Mouse (Mus musculus): ENCODE results near the gene Hmcn2. TPM values are rescaled to one million over a fixed set of nuclear protein-coding genes. Genes with fewer than 3 reads are reported as not detected.

Hmcn2 gene
- total and polyA plus RNA-seq, 3 experiments: 1.0 to 5.7 (median 2.1) TPM

DNA sequence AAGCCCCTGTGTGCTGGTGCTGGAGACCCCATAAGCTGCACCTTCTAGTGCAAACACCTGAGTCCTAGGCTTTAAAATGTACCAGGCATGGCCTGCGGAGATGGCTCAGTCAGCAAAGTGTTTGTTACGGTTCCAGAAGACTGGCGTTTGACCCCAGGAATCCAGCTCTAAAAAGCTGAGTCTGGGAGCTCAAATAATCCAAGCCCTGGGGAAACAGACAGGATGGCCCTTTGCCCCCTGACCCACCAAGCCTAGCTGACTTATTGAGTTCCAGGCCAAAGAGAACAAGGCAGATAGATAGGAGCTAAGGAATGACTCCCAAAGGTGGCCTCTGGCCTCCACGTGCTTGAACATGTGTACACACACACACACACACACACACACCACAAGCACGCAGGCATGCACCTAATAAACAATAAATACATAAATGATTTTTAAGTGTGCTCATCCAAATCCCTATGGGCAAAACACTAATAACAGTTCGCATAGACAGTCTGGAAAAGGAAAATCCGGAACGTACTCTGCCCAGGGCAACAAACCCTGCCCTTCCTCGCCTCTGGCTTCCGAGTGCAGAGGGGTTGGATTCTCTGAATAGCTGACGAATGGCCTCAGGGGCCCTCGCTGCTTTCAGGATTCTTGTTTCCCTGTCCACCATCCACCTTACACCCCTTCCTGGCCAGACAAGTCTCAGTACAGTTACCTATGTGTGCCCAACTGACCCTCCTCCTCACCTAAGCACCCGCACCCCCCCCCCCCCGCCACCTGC lies 123.4 kb downstream of the Hmcn2 start:
- Histone ChIP-seq H3K36me3 (replicated peaks in 1 of 2; ENCODE audit: control insufficient read depth in 1 of 2, insufficient read depth in 1 of 2, low read length in 1 of 2) (no peaks in the 10 kb centered on the region), H3K27ac (ENCODE audit: insufficient read depth, low read depth) (no peak overlapping the region), H3K79me2 (replicated peaks; ENCODE audit: control insufficient read depth, extremely low read depth, insufficient read depth, poor library complexity, severe bottlenecking) (no peaks in the 10 kb centered on the region), H3K4me3 (replicated peaks in 1 of 3; ENCODE audit: low read depth in 2 of 3, low read length in 2 of 3, poor library complexity in 1 of 3) (no peak overlapping the region), H3K4me1 (ENCODE audit: control insufficient read depth in 1 of 2, insufficient read depth in 2 of 2) (peaks cover 5 to 35% of the 10 kb centered on the region in 2 experiments; a peak in 3 of 4 replicates), H3K27me3 (replicated peaks) (peaks cover 3% of the 10 kb centered on the region), H3K4me2 (ENCODE audit: insufficient read depth, low read depth, poor library complexity, severe bottlenecking) (no peak overlapping the region), H3K9me3 (replicated peaks; ENCODE audit: low read length) (no peaks in the 10 kb centered on the region), H3K9ac (ENCODE audit: insufficient read depth, low read depth) (no peak overlapping the region)
- dilution Hi-C loops (cut with MboI; ENCODE audit: extremely low pct_ligation_motif_present, extremely low pct_unique_long_range_greater_than_20kb, low sequenced_read_pairs): no loop called here
- no peak for DNase-seq (ENCODE audit: extremely low read depth)
- in situ Hi-C loops (cut with MboI; ENCODE audit: low pct_ligation_motif_present, low pct_unique_long_range_greater_than_20kb, low sequenced_read_pairs): no loop called here
- TF ChIP-seq RAD21 (IDR thresholded peaks at IDR 0.05; ENCODE audit: low read depth, low read length) (no peak), SIN3A (IDR thresholded peaks at IDR 0.05; ENCODE audit: low read length) (no peak), KAT2A (IDR thresholded peaks at IDR 0.05; ENCODE audit: insufficient replicate concordance, low read length) (no peak), ELF1 (IDR thresholded peaks at IDR 0.05; ENCODE audit: low read depth, low read length) (no peak), RCOR1 (conservative IDR thresholded peaks at IDR 0.05; ENCODE audit: low read depth, low read length) (no peak), GABPA (IDR thresholded peaks at IDR 0.05; ENCODE audit: insufficient replicate concordance, low read depth, low read length) (no peak), JUND (conservative IDR thresholded peaks at IDR 0.05; ENCODE audit: low read depth, low read length) (no peak), IRF4 (IDR thresholded peaks at IDR 0.05; ENCODE audit: low read depth, low read length) (no peak), EP300 (IDR thresholded peaks at IDR 0.05; ENCODE audit: low read length) (no peak), ZNF384 (IDR thresholded peaks at IDR 0.05; ENCODE audit: low read depth, low read length) (no peak), POLR2A (IDR thresholded peaks at IDR 0.05; ENCODE audit: low read depth, low read length) (no peak), CHD1 (IDR thresholded peaks at IDR 0.05; ENCODE audit: low read depth, low read length) (no peak), CHD2 (IDR thresholded peaks at IDR 0.05; ENCODE audit: low read length) (no peak), NRF1 (IDR thresholded peaks at IDR 0.05; ENCODE audit: low read depth, low read length) (no peak), USF2 (conservative IDR thresholded peaks at IDR 0.05; ENCODE audit: low read depth, low read length) (no peak), PAX5 (IDR thresholded peaks at IDR 0.05; ENCODE audit: low read length) (no peak), MEF2A (IDR thresholded peaks at IDR 0.05; ENCODE audit: borderline replicate concordance, low read depth, low read length) (no peak), JUN (IDR thresholded peaks at IDR 0.05; ENCODE audit: insufficient read depth, low read depth, low read length) (no peak), UBTF (IDR thresholded peaks at IDR 0.05; ENCODE audit: low read depth, low read length) (no peak)

DNA sequence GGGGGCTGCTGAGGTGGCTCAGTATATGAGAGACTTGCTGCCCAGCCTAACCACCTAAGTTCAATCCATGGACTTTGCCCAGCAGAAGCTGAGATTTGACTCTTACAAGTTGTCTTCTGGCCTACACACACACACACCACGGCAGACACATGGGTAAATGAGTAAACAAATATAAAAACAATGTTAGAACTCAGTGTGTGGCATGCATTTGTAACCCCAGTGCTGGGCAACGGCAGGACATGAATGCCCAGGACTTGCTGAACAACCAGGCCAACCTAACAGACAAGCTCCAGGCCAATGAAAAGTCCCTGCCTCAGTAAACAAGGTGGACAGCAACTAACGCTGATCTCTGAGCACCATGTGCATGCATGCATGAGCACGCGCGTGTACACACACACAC lies 125.4 kb downstream of the Hmcn2 start:
- H3K27ac ChIP-seq (ENCODE audit: insufficient read depth, low read depth): no peak overlapping the region
- no peaks in the 10 kb centered on the region for H3K36me3 ChIP-seq (replicated peaks in 1 of 2; ENCODE audit: control insufficient read depth in 1 of 2, insufficient read depth in 1 of 2, low read length in 1 of 2)
- no peak for DNase-seq (ENCODE audit: extremely low read depth)
- dilution Hi-C loops (cut with MboI; ENCODE audit: extremely low pct_ligation_motif_present, extremely low pct_unique_long_range_greater_than_20kb, low sequenced_read_pairs): no loop called here
- H3K79me2 ChIP-seq (replicated peaks; ENCODE audit: control insufficient read depth, extremely low read depth, insufficient read depth, poor library complexity, severe bottlenecking): no peaks in the 10 kb centered on the region
- H3K27me3 ChIP-seq (replicated peaks): no peaks in the 10 kb centered on the region
- no peaks in the 10 kb centered on the region for H3K9me3 ChIP-seq (replicated peaks; ENCODE audit: low read length)
- H3K9ac ChIP-seq (ENCODE audit: insufficient read depth, low read depth): no peak overlapping the region
- peaks cover 5 to 47% of the 10 kb centered on the region in 2 experiments; a peak in 3 of 4 replicates for H3K4me1 ChIP-seq (ENCODE audit: control insufficient read depth in 1 of 2, insufficient read depth in 2 of 2)
- in situ Hi-C loops (cut with MboI; ENCODE audit: low pct_ligation_motif_present, low pct_unique_long_range_greater_than_20kb, low sequenced_read_pairs): no loop called here
- H3K4me2 ChIP-seq (ENCODE audit: insufficient read depth, low read depth, poor library complexity, severe bottlenecking): no peak overlapping the region
- TF ChIP-seq NELFE (IDR thresholded peaks at IDR 0.05; ENCODE audit: low read depth, low read length): no peak
- no peak for TF ChIP-seq KAT2A (IDR thresholded peaks at IDR 0.05; ENCODE audit: insufficient replicate concordance, low read length)
- no peak for TF ChIP-seq EP300 (IDR thresholded peaks at IDR 0.05; ENCODE audit: low read length)
- no peak for TF ChIP-seq JUN (IDR thresholded peaks at IDR 0.05; ENCODE audit: insufficient read depth, low read depth, low read length)
- TF ChIP-seq POLR2AphosphoS2 (IDR thresholded peaks at IDR 0.05; ENCODE audit: low read depth, low read length): no peak
- no peak for TF ChIP-seq GABPA (IDR thresholded peaks at IDR 0.05; ENCODE audit: insufficient replicate concordance, low read depth, low read length)
- no peak for TF ChIP-seq RCOR1 (conservative IDR thresholded peaks at IDR 0.05; ENCODE audit: low read depth, low read length)
- no peak for TF ChIP-seq ZKSCAN1 (IDR thresholded peaks at IDR 0.05; ENCODE audit: borderline replicate concordance, low read depth, low read length)
- TF ChIP-seq SMC3 (IDR thresholded peaks at IDR 0.05; ENCODE audit: low read depth, low read length): no peak
- TF ChIP-seq MAZ (IDR thresholded peaks at IDR 0.05; ENCODE audit: low read depth, low read length): no peak
- no peak for TF ChIP-seq CTCF (conservative IDR thresholded peaks at IDR 0.05 in 1 of 2, IDR thresholded peaks at IDR 0.05 in 1 of 2; ENCODE audit: low read depth in 2 of 2, low read length in 2 of 2)
- TF ChIP-seq ZMIZ1 (IDR thresholded peaks at IDR 0.05; ENCODE audit: low read depth, low read length): no peak
- TF ChIP-seq HCFC1 (IDR thresholded peaks at IDR 0.05; ENCODE audit: low read depth, low read length): no peak
- no peak for TF ChIP-seq MAX (IDR thresholded peaks at IDR 0.05; ENCODE audit: low read length)
- TF ChIP-seq MYC (IDR thresholded peaks at IDR 0.05; ENCODE audit: low read depth, low read length): no peak
- TF ChIP-seq UBTF (IDR thresholded peaks at IDR 0.05; ENCODE audit: low read depth, low read length): no peak
- no peak for TF ChIP-seq ETS1 (conservative IDR thresholded peaks at IDR 0.05; ENCODE audit: low read depth, low read length)
- no peak for TF ChIP-seq ELF1 (IDR thresholded peaks at IDR 0.05; ENCODE audit: low read depth, low read length)
- TF ChIP-seq USF2 (conservative IDR thresholded peaks at IDR 0.05; ENCODE audit: low read depth, low read length): no peak
- H3K4me3 ChIP-seq (replicated peaks in 1 of 3; ENCODE audit: low read depth in 2 of 3, low read length in 2 of 3, poor library complexity in 1 of 3): no peak overlapping the region
